Mouse (Mus musculus) CH12.LX (cell line): ENCODE measurements around the gene Tmem158.

Source experiments
- BHLHE40 ChIP-seq: IDR thresholded peaks from 2 replicates; pipeline ENCODE4 v1.6.1; 2011; ENCODE audit warnings: mild to moderate bottlenecking, low read depth, low read length, improper control_type of control experiment
- CTCF ChIP-seq, 2 experiments: IDR thresholded peaks in 1 of 2; conservative IDR thresholded peaks in 1 of 2; 2 replicates each; pipeline ENCODE4 v1.5.1; 2011 to 2012; ENCODE audit warnings: low read depth in 2 of 2, low read length in 2 of 2, improper control_type of control experiment in 1 of 2, inconsistent platforms in 1 of 2, mild to moderate bottlenecking in 1 of 2, moderate library complexity in 1 of 2
- EP300 ChIP-seq: IDR thresholded peaks from 2 replicates; pipeline ENCODE4 v1.6.1; 2011; ENCODE audit warnings: low read length, improper control_type of control experiment
- MAX ChIP-seq: IDR thresholded peaks from 2 replicates; pipeline ENCODE4 v1.6.1; 2011; ENCODE audit warnings: low read length, improper control_type of control experiment
- MAZ ChIP-seq: IDR thresholded peaks from 2 replicates; pipeline ENCODE4 v1.6.1; 2012; ENCODE audit warnings: low read depth, mild to moderate bottlenecking, inconsistent platforms, low read length, improper control_type of control experiment, moderate library complexity
- POLR2A ChIP-seq: IDR thresholded peaks from 2 replicates; pipeline ENCODE4 v1.6.1; 2011; ENCODE audit warnings: low read depth, mild to moderate bottlenecking, improper control_type of control experiment, low read length
- POLR2AphosphoS2 ChIP-seq: IDR thresholded peaks from 2 replicates; pipeline ENCODE4 v1.6.1; 2011; ENCODE audit warnings: low read depth, low read length, improper control_type of control experiment
- RAD21 ChIP-seq: IDR thresholded peaks from 2 replicates; pipeline ENCODE4 v1.6.1; 2011; ENCODE audit warnings: low read depth, mild to moderate bottlenecking, low read length, improper control_type of control experiment, moderate library complexity
- ZMIZ1 ChIP-seq: IDR thresholded peaks from 2 replicates; pipeline ENCODE4 v1.6.1; 2012; ENCODE audit warnings: low read depth, mild to moderate bottlenecking, inconsistent platforms, low read length, improper control_type of control experiment
- ZNF384 ChIP-seq: IDR thresholded peaks from 2 replicates; pipeline ENCODE4 v1.6.1; 2012; ENCODE audit warnings: low read depth, low read length, improper control_type of control experiment, inconsistent platforms

GRCm38 (mm10) chr9:123278003-123278402 lies 17.4 kb upstream of the Tmem158 start:
- no peak for TF ChIP-seq POLR2A
- TF ChIP-seq EP300, result no peak
- TF ChIP-seq CTCF (conservative IDR thresholded peaks at IDR 0.05 in 1 of 2, IDR thresholded peaks at IDR 0.05 in 1 of 2; ENCODE audit: low read depth in 2 of 2, low read length in 2 of 2), result no peak
- no peak for TF ChIP-seq RAD21
- TF ChIP-seq MAZ, result no peak
- TF ChIP-seq MAX, result no peak
- no peak for TF ChIP-seq POLR2AphosphoS2
- TF ChIP-seq ZMIZ1, result no peak
- TF ChIP-seq BHLHE40, result no peak
- no peak for TF ChIP-seq ZNF384
